Mouse (Mus musculus) heart, embryonic 14.5 days (tissue): ENCODE measurements around the gene Tigd4. TPM values are rescaled to one million over a fixed set of nuclear protein-coding genes. Genes with fewer than 3 reads are reported as not detected.

ENCODE experiments used
- ATAC-seq: fragments of 200-750 bp; cut with Nextera tagmentation; 2 replicates; pipeline ENCODE4 v1.8.0; 2017; ENCODE audit warnings: low read depth, moderate TSS enrichment; ENCODE audit not compliant: insufficient number of reproducible peaks, insufficient read depth, low FRiP score
- H3K27ac ChIP-seq, 2 experiments: fragments of 200-500 bp in 1 of 2; fragments of 300-500 bp in 1 of 2; sonication (generic) in 1 of 2; replicated peaks in 1 of 2; 2 replicates each; pipeline ENCODE4 v1.5.1; 2012 to 2014; ENCODE audit warnings: low read depth in 2 of 2, low read length in 2 of 2, control low read depth in 1 of 2, mild to moderate bottlenecking in 1 of 2, mixed read lengths in 1 of 2; ENCODE audit not compliant: control insufficient read depth in 1 of 2, insufficient read depth in 1 of 2
- H3K27me3 ChIP-seq: fragments of 300-500 bp; sonication (generic); 2 replicates; pipeline ENCODE4 v1.6.1; 2014; ENCODE audit warnings: mild to moderate bottlenecking, low read length, control low read depth; ENCODE audit not compliant: control insufficient read depth, insufficient read depth
- H3K36me3 ChIP-seq: fragments of 300-500 bp; sonication (generic); 2 replicates; pipeline ENCODE4 v1.6.1; 2014; ENCODE audit warnings: mild to moderate bottlenecking, control low read depth, low read length, mixed read lengths; ENCODE audit not compliant: control insufficient read depth, insufficient read depth
- H3K4me1 ChIP-seq, 2 experiments: fragments of 200-500 bp in 1 of 2; fragments of 300-500 bp in 1 of 2; sonication (generic) in 1 of 2; 2 replicates each; pipeline ENCODE4 v1.6.1; 2012 to 2014; ENCODE audit warnings: low read length in 2 of 2, control low read depth in 1 of 2, mixed read lengths in 1 of 2; ENCODE audit not compliant: control insufficient read depth in 2 of 2, insufficient read depth in 2 of 2
- H3K4me2 ChIP-seq: fragments of 300-500 bp; sonication (generic); 2 replicates; pipeline ENCODE4 v1.6.1; 2014; ENCODE audit warnings: mild to moderate bottlenecking, low read length
- H3K4me3 ChIP-seq, 2 experiments: fragments of 200-500 bp in 1 of 2; fragments of 300-500 bp in 1 of 2; sonication (generic) in 1 of 2; 2 replicates each; pipeline ENCODE4 v1.5.1; 2012 to 2014; ENCODE audit warnings: low read length in 2 of 2, mild to moderate bottlenecking in 2 of 2, control low read depth in 1 of 2, low read depth in 1 of 2, moderate library complexity in 1 of 2; ENCODE audit not compliant: control insufficient read depth in 1 of 2, insufficient read depth in 1 of 2
- H3K9ac ChIP-seq: fragments of 300-500 bp; sonication (generic); 2 replicates; pipeline ENCODE4 v1.6.1; 2014; ENCODE audit warnings: mild to moderate bottlenecking, low read length
- H3K9me3 ChIP-seq: fragments of 300-500 bp; sonication (generic); 2 replicates; pipeline ENCODE4 v1.6.1; 2016; ENCODE audit warnings: low read length, control low read depth; ENCODE audit not compliant: control insufficient read depth
- WGBS: fragments of 180-500 bp; shearing (Covaris S2); extraction: QIAGEN DNeasy Blood & Tissue Kit; methylation state at CpG from one replicate; pipeline ENCODE4 v1.1.7; 2014; 5-methylcytosine and 5-hydroxymethylcytosine counted together
- polyA plus RNA-seq: library from polyadenylated mRNA; unstranded; fragments of >200 nt; fragmentation: Nextera tagmentation; extraction: Ambion mirVana; gene quantifications from 2 replicates; pipeline ENCODE4 v1.2.1, GENCODE M21; 2014

Gene Tigd4
- polyA plus RNA-seq, 1 experiment from 2014 or later: 0.26 TPM

DNA sequence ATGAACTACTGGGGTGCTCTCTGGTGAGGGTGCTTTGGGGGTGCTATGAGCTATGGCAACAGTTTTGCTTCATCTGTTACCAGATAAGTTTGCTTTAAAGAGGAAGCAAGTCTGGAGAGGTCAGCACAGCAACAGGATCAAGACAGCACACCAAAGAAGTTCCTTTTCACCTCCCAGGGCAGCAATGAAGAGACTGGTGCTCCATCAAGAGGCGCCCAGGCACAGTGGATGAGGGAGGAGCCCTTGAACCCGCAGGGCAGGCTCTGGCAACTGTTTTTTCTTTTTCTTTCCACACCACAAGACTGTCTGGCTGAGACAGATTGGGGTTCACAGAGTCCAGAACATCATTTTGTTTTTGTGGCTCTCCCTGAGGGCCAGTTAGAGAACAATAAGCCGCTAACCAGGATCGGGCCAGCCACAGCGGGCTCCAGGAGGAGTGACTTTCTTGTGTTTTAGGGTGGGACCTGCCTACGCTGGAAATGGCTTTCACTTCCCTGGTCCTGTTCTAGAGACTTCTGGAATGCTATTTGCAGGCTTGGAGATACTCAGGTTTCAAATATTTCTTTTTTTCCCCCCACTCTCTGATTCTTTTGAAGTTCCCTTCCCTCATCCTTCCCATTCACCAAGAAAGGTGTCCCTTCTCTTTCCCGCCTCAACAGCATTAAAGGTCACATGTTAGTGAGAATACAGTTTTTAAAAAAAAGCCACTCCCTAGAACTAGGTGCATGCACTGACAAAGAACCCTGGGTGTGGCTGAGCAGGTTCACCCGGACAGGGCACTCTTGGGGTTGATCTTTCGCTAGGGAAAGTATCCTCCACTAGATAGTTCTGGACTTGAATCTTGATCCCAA lies 52.0 kb downstream of the Tigd4 start:
- H3K4me2 ChIP-seq: no peak overlapping the region
- no peak for ATAC-seq

DNA sequence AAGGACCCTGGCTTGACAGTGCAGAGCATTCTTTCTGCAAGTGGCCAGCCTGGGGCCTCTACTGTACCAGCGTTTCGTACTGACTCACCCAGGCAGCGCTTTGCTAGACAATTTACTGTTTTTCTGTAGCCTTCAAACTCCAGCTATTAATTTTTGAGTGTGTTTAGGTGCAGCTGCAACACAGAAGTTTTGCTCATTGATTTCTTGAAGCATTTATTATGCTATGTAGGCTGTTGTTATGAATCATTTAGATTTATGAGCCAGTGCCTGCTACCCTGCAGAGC lies 52.6 kb downstream of the Tigd4 start:
- 0 out of 2 replicates have a peak, but pooled peaks cover 3% of the 10 kb centered on the region for H3K9me3 ChIP-seq
- ATAC-seq: no peak
- WGBS: 95% methylated on average over 3 of the region's 3 CpGs
- no peak overlapping the region for H3K27ac ChIP-seq
- H3K4me1 ChIP-seq: peaks cover 5 to 9% of the 10 kb centered on the region in 2 experiments; a peak in 3 of 4 replicates
- H3K4me3 ChIP-seq: no peak overlapping the region
- no peak overlapping the region for H3K4me2 ChIP-seq
- H3K27me3 ChIP-seq: no peaks in the 10 kb centered on the region
- H3K36me3 ChIP-seq: no peaks in the 10 kb centered on the region
- no peak overlapping the region for H3K9ac ChIP-seq

More for the DNA sequence above, 52.0 kb downstream of the Tigd4 start:
- 0 out of 2 replicates have a peak, but pooled peaks cover under 1% of the 10 kb centered on the region for H3K9me3 ChIP-seq
- no peak overlapping the region for H3K27ac ChIP-seq
- WGBS: 77% methylated on average over 9 of the region's 9 CpGs
- H3K36me3 ChIP-seq: no peaks in the 10 kb centered on the region
- H3K4me1 ChIP-seq: peaks cover 5 to 9% of the 10 kb centered on the region in 2 experiments; a peak in 3 of 4 replicates
- no peak overlapping the region for H3K4me3 ChIP-seq
- no peak overlapping the region for H3K9ac ChIP-seq
- no peaks in the 10 kb centered on the region for H3K27me3 ChIP-seq

DNA sequence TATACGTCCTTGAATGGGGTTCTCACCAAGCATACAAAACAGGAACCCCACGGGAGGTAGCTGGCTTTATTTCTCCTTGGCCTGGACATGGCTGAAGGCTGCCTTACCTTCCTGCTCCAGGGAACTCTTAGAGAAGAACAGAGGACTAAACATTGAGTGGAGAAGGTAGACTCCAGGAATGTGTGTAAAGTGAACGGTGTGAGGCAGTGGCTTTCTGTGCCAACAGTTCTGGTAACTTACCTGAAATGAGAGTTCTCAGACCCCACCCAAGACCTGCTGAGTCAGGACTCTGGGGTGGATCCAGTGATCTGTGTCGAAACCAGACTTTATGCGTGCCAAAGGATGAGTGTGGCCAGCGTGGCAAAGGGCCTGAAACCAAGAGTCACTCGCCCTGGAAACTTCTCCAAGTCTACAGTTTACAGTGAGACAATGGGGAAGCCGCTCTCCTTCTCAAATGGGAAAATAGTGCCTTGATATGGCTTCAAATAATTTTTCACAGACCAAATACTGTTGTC lies 53.0 kb downstream of the Tigd4 start:
- 88% methylated on average over 8 of the region's 8 CpGs for WGBS

More for the DNA sequence above, 53.0 kb downstream of the Tigd4 start:
- Histone ChIP-seq H3K4me1 (peaks cover 3 to 9% of the 10 kb centered on the region in 2 experiments; a peak in 2 of 4 replicates), H3K9me3 (0 out of 2 replicates have a peak, but pooled peaks cover 3% of the 10 kb centered on the region), H3K4me2 (no peak overlapping the region), H3K36me3 (no peaks in the 10 kb centered on the region), H3K9ac (no peak overlapping the region), H3K4me3 (no peak overlapping the region), H3K27ac (no peak overlapping the region), H3K27me3 (no peaks in the 10 kb centered on the region)
- ATAC-seq: no peak

Other genes with a start within 250 kb of the Tigd4 start
- gene Fhdc1, start 113.1 kb upstream of the Tigd4 start, polyA plus RNA-seq: 0.68 and 0.80 TPM in 2 replicates
- gene Arfip1, start 10.9 kb upstream of the Tigd4 start, polyA plus RNA-seq: 57.4 and 58.2 TPM in 2 replicates
- 1.2 and 1.8 TPM in 2 replicates for gene Tmem154, start 72.6 kb downstream of the Tigd4 start, polyA plus RNA-seq
- 8.2 and 8.9 TPM in 2 replicates for gene Fbxw7, start 221.7 kb downstream of the Tigd4 start, polyA plus RNA-seq